Mouse (Mus musculus) megakaryocyte, embryonic 14.5 days (primary cell): Measurements from ENCODE around the gene Styx.

Experiments
- FLI1 ChIP-seq: IDR thresholded peaks from 2 replicates; pipeline ENCODE4 v1.6.1; 2012; ENCODE audit warnings: low read length, inconsistent platforms, mixed read lengths
- GATA1 ChIP-seq: IDR thresholded peaks from 3 replicates; pipeline ENCODE4 v1.6.1; 2012; ENCODE audit warnings: mixed read lengths, low read length, inconsistent platforms, borderline replicate concordance

DNA sequence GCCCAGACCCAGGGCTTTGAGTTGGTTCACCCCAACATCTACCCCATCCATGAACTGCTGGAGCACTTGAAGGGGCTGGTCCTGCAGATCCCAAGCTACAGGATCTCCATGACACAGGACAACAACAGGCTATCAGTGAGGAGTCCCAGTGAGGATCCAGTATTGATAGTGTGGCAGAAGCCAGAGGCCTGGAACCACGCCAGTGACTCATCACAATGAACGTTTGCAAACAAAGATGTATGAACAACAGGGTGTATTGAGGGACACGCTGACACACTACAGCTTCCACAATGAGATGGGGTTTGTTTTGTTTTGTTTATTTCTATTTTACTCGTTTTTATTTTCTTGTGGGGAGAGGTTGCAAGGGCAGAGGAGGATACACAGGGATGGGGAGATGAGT lies 71.5 kb downstream of the Styx start:
- TF ChIP-seq GATA1 (no peak), FLI1 (no peak)
